Mouse (Mus musculus): ENCODE measurements around the gene Pip4k2a. TPM values are rescaled to one million over a fixed set of nuclear protein-coding genes. Genes with fewer than 3 reads are reported as not detected.

The Pip4k2a gene
- polyA plus RNA-seq, 1 experiment from 2014 or later = 26.4 TPM

DNA sequence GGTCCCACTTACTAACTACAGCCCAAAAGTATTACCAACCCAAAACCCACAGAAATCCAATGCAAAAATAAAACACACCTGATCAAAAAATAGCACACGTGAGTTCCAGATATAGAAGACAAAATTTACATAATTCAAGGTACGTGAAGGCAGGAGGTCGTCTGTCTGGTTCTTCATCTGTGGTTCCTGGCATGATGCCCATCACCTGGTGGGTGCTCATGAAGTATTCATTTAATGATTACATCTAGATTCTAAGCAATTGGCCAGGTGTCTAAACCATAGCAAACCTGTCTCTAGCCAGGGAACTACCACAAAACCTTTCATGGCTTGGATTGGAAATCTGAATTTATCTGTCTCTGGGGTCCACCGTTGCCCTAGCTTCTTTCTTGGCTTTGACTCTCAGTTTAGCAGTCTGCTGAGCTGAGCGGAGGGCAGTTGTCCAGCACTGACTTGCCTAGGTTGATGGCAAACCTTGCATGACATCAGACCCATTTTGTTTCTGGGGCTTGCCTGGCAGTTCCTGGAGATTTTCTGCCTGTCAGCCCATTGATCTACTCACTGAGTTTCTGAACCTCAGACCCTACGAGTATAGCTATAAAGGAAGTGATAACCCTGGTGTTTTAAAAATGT, 182.5 kb downstream of the Pip4k2a start:
- ATAC-seq = no peak
- Histone ChIP-seq H3K9ac (no peak overlapping the region), H3K4me1 (no peaks in the 10 kb centered on the region), H3K4me3 (no peak overlapping the region), H3K27ac (no peak overlapping the region), H3K4me2 (no peak overlapping the region), H3K36me3 (no peaks in the 10 kb centered on the region), H3K9me3 (replicated peaks) (no peaks in the 10 kb centered on the region), H3K27me3 (replicated peaks) (peaks cover 13% of the 10 kb centered on the region; the same call in 1 of the 2 replicates)
- 72% methylated on average over 6 of the region's 6 CpGs for WGBS (ENCODE audit: insufficient replicate concordance)

GRCm38 (mm10) chr2:18814447-18814804, 183.5 kb downstream of the Pip4k2a start:
- Histone ChIP-seq H3K4me2 (no peak overlapping the region), H3K9ac (no peak overlapping the region), H3K27ac (no peak overlapping the region), H3K9me3 (replicated peaks) (no peaks in the 10 kb centered on the region), H3K4me1 (no peaks in the 10 kb centered on the region), H3K27me3 (replicated peaks) (peaks cover 13% of the 10 kb centered on the region; the same call in 1 of the 2 replicates), H3K4me3 (no peak overlapping the region), H3K36me3 (no peaks in the 10 kb centered on the region)
- no peak for ATAC-seq
- WGBS (ENCODE audit: insufficient replicate concordance) = 49% methylated on average over 5 of the region's 5 CpGs

GRCm38 (mm10) chr2:18813683-18814446, 184.1 kb downstream of the Pip4k2a start:
- H3K9me3 ChIP-seq (replicated peaks) = no peaks in the 10 kb centered on the region
- no peaks in the 10 kb centered on the region for H3K4me1 ChIP-seq
- WGBS (ENCODE audit: insufficient replicate concordance) = 68% methylated on average over 11 of the region's 11 CpGs
- no peak overlapping the region for H3K9ac ChIP-seq
- no peak overlapping the region for H3K27ac ChIP-seq
- ATAC-seq = no peak
- no peak overlapping the region for H3K4me2 ChIP-seq
- no peaks in the 10 kb centered on the region for H3K36me3 ChIP-seq
- H3K27me3 ChIP-seq (replicated peaks) = peaks cover 13% of the 10 kb centered on the region; the same call in 1 of the 2 replicates
- no peak overlapping the region for H3K4me3 ChIP-seq

DNA sequence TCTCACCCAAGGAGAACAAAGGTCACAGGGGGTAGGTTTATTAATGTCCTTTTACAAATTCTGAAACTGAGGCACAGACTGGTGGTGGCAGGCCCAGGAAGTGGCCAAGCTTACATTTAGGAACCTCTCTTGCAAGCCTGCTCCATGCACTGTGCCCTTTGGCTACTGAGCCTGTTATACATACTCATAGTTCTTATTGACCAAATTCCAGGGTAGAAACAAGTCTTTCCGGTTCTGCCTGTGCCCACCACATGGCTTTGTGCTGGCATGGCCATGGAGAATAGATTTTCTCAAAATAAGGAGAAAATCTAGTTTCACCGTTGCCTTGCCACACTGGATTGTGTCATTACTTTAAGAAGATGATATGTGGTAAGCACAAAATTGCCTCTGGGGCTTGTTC, 190.0 kb downstream of the Pip4k2a start:
- no peaks in the 10 kb centered on the region for H3K4me1 ChIP-seq
- no peak overlapping the region for H3K9ac ChIP-seq
- H3K4me3 ChIP-seq = no peak overlapping the region
- H3K27ac ChIP-seq = no peak overlapping the region
- no peaks in the 10 kb centered on the region for H3K36me3 ChIP-seq
- no peak overlapping the region for H3K4me2 ChIP-seq
- H3K27me3 ChIP-seq (replicated peaks) = peaks cover 17% of the 10 kb centered on the region
- no peaks in the 10 kb centered on the region for H3K9me3 ChIP-seq (replicated peaks)
- 76% methylated on average over 2 of the region's 2 CpGs for WGBS (ENCODE audit: insufficient replicate concordance)
- ATAC-seq = no peak

GRCm38 (mm10) chr2:18801281-18801862, 196.6 kb downstream of the Pip4k2a start:
- H3K27ac ChIP-seq = no peak overlapping the region
- no peaks in the 10 kb centered on the region for H3K36me3 ChIP-seq
- H3K4me3 ChIP-seq = no peak overlapping the region
- H3K9me3 ChIP-seq (replicated peaks) = no peaks in the 10 kb centered on the region
- 4% methylated on average over 19 of the region's 19 CpGs for WGBS (ENCODE audit: insufficient replicate concordance)
- peaks cover 73% of the 10 kb centered on the region for H3K27me3 ChIP-seq (replicated peaks)
- no peak overlapping the region for H3K9ac ChIP-seq
- H3K4me1 ChIP-seq = no peaks in the 10 kb centered on the region
- H3K4me2 ChIP-seq = no peak overlapping the region
- no peak; the same call in 1 of the 2 replicates for ATAC-seq

- H3K4me2 ChIP-seq = peak overlapping the region; percentile 50
- ATAC-seq = no peak
- no peak overlapping the region for H3K27ac ChIP-seq
- peak overlapping the region; percentile 34 for H3K4me3 ChIP-seq
- no peaks in the 10 kb centered on the region for H3K9me3 ChIP-seq (replicated peaks)
- H3K4me1 ChIP-seq = no peaks in the 10 kb centered on the region
- peaks cover 76% of the 10 kb centered on the region for H3K27me3 ChIP-seq (replicated peaks)
- 4% methylated on average over 24 of the region's 24 CpGs for WGBS (ENCODE audit: insufficient replicate concordance)
- no peak overlapping the region for H3K9ac ChIP-seq
- no peaks in the 10 kb centered on the region for H3K36me3 ChIP-seq
Measured at GRCm38 (mm10) chr2:18800646-18801251, 197.2 kb downstream of the Pip4k2a start.

GRCm38 (mm10) chr2:18799966-18800645, 197.8 kb downstream of the Pip4k2a start:
- H3K9me3 ChIP-seq (replicated peaks) = no peaks in the 10 kb centered on the region
- H3K4me2 ChIP-seq = peak overlapping the region; percentile 50
- under 1% methylated on average over 46 of the region's 46 CpGs for WGBS (ENCODE audit: insufficient replicate concordance)
- H3K4me3 ChIP-seq = peak overlapping the region; percentile 34
- peaks cover 82% of the 10 kb centered on the region for H3K27me3 ChIP-seq (replicated peaks)
- H3K4me1 ChIP-seq = no peaks in the 10 kb centered on the region
- H3K36me3 ChIP-seq = no peaks in the 10 kb centered on the region
- H3K27ac ChIP-seq = no peak overlapping the region
- H3K9ac ChIP-seq = no peak overlapping the region
- no peak for ATAC-seq

- Histone ChIP-seq H3K4me3 (peak overlapping the region; percentile 34), H3K9ac (no peak overlapping the region), H3K4me2 (peak overlapping the region; percentile 50), H3K4me1 (no peaks in the 10 kb centered on the region), H3K36me3 (no peaks in the 10 kb centered on the region), H3K9me3 (replicated peaks) (no peaks in the 10 kb centered on the region), H3K27ac (no peak overlapping the region), H3K27me3 (replicated peaks) (peaks cover 82% of the 10 kb centered on the region)
- WGBS (ENCODE audit: insufficient replicate concordance) = 13% methylated on average over 17 of the region's 17 CpGs
- ATAC-seq = no peak
Measured at GRCm38 (mm10) chr2:18799265-18799965, 198.5 kb downstream of the Pip4k2a start.

DNA sequence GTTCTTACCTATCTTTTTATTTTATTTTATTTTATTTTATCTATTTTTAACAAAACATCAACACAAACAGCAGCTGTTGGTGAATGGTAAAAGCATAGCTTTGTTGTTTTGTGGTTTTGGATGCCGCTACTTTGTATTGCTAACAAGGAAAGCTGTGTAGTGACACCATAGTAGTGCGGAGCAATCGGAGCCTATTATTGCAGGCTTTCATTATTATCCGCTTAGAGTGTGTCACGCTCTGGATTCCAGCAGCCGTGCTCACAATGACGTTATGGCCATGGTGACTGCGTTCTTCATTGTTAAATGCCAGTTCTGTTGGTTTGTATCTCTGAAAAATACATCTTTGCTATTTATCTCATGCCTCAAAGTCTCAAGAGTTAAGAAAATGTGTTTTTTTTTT, 200.2 kb downstream of the Pip4k2a start:
- Histone ChIP-seq H3K9ac (no peak overlapping the region), H3K27me3 (replicated peaks) (peaks cover 69% of the 10 kb centered on the region), H3K4me3 (no peak overlapping the region), H3K4me1 (no peaks in the 10 kb centered on the region), H3K36me3 (no peaks in the 10 kb centered on the region), H3K9me3 (replicated peaks) (no peaks in the 10 kb centered on the region), H3K4me2 (no peak overlapping the region), H3K27ac (no peak overlapping the region)
- 74% methylated on average over 8 of the region's 8 CpGs for WGBS (ENCODE audit: insufficient replicate concordance)
- ATAC-seq = no peak

GRCm38 (mm10) chr2:18794261-18794660, 203.7 kb downstream of the Pip4k2a start:
- Histone ChIP-seq H3K4me2 (no peak overlapping the region), H3K9ac (no peak overlapping the region), H3K4me1 (no peaks in the 10 kb centered on the region), H3K27ac (no peak overlapping the region), H3K4me3 (no peak overlapping the region), H3K36me3 (no peaks in the 10 kb centered on the region), H3K27me3 (replicated peaks) (peaks cover 34% of the 10 kb centered on the region), H3K9me3 (replicated peaks) (no peaks in the 10 kb centered on the region)
- ATAC-seq = no peak
- 67% methylated on average over 4 of the region's 4 CpGs for WGBS (ENCODE audit: insufficient replicate concordance)

Data from liver, embryonic 12.5 days (tissue).